Mouse (Mus musculus) spleen, adult 2 months (tissue): ENCODE measurements around the gene Ndufv3.

Source experiments
- CTCF ChIP-seq: fragments of 200-500 bp; IDR thresholded peaks from 2 replicates; pipeline ENCODE4 v1.5.1; 2011; ENCODE audit warnings: mild to moderate bottlenecking, inconsistent platforms; ENCODE audit not compliant: insufficient read depth, insufficient read length, insufficient replicate concordance; ENCODE audit errors: extremely low read depth
- POLR2A ChIP-seq: fragments of 200-500 bp; IDR thresholded peaks from 2 replicates; pipeline ENCODE4 v1.6.1; 2011; ENCODE audit warnings: low read depth, low read length, inconsistent platforms

DNA sequence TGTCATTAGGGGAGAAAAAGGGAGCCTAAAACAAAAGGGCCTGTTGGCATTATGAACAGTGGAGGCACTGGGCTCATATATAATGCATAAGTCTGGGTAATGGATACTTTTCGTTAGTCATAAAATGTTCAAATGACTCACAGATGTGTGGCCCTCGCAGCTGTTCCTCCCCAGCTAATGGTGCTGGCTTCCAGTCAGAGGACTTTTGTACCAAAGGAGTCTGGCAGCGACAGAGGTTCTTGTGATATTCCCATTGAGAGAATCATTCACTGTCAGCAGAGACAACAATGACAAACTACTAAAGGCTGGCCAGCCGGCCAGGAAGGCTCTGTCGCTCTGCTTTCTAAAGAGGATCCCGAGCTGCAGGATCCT lies 21.5 kb downstream of the Ndufv3 start:
- TF ChIP-seq CTCF (no peak), POLR2A (no peak)
